21 mouse cellular contexts compared by ENCODE assay signal in genomic region chr7:92420474-92420873, GRCm38 (mm10).
DNase-seq lines count a peak whose midpoint lies in the region; ATAC-seq and TF ChIP-seq lines count a peak whose summit lies in the region.
"Had no signal": no experiment of that assay in that cellular context is flagged by ENCODE, and none has a peak within 500 bp of the region (broad histone marks: within the 10 kb centered on the region; RNA-seq: fewer than 3 reads in every experiment).

No protein-coding gene starts in this region.

- 0 out of 2 replicates have a peak overlapping the region, but pooled peaks have one; percentile 14 for H3K4me3 ChIP-seq in thymus, adult 2 months (ENCODE audit: control insufficient read depth, insufficient read depth, low read length)
- no peak overlapping the region for H3K4me3 ChIP-seq in ES-E14 (ENCODE audit: insufficient read depth in 1 of 2, low read depth in 1 of 2, low read length in 2 of 2, poor library complexity in 1 of 2, severe bottlenecking in 1 of 2)
- H3K4me3 ChIP-seq: embryonic facial prominence, embryonic 15.5 days; heart, adult 2 months; liver, embryonic 15.5 days had no signal

- no peak for ATAC-seq in cerebellum, adult (ENCODE audit: insufficient number of reproducible peaks, low FRiP score, low TSS enrichment)
- ATAC-seq in frontal cortex, adult (ENCODE audit: low TSS enrichment): no peak
- ATAC-seq: forebrain, postnatal 0 days; hindbrain, embryonic 16.5 days; lung, postnatal 0 days; midbrain, embryonic 16.5 days had no signal

- H3K9ac ChIP-seq in ES-E14 (ENCODE audit: insufficient read depth, low read depth, low read length, poor library complexity, severe bottlenecking): no peak overlapping the region
- H3K9ac ChIP-seq: embryonic facial prominence, embryonic 15.5 days; forebrain, postnatal 0 days; liver, embryonic 15.5 days had no signal

- WGBS in thymus, adult 2 months: 2% methylated on average over 10 of the region's 10 CpGs

- no peak for TF ChIP-seq POLR2A in thymus, adult 2 months (IDR thresholded peaks at IDR 0.05; ENCODE audit: control insufficient read depth, extremely low read depth, insufficient read depth, low read length, poor library complexity)

- H3K27ac ChIP-seq in thymus, adult 2 months (ENCODE audit: control insufficient read depth, insufficient read depth, low read length): no peak overlapping the region
- no peak overlapping the region for H3K27ac ChIP-seq in ES-E14 (ENCODE audit: insufficient read depth, low read depth, low read length, poor library complexity, severe bottlenecking)
- H3K27ac ChIP-seq: embryonic facial prominence, embryonic 15.5 days; heart, adult 2 months; liver, embryonic 15.5 days had no signal

- H3K4me1 ChIP-seq in thymus, adult 2 months (replicated peaks; ENCODE audit: control insufficient read depth, insufficient read depth, low read length): peaks cover 10% of the 10 kb centered on the region
- H3K4me1 ChIP-seq in ES-E14 (ENCODE audit: control insufficient read depth in 2 of 2, insufficient read depth in 2 of 2, low read length in 2 of 2, poor library complexity in 1 of 2): no peaks in the 10 kb centered on the region
- H3K4me1 ChIP-seq: embryonic facial prominence, embryonic 15.5 days; liver, embryonic 15.5 days had no signal

- H3K27me3 ChIP-seq in thymus, adult 2 months (ENCODE audit: control insufficient read depth, insufficient read depth, low read length): no peaks in the 10 kb centered on the region
- H3K27me3 ChIP-seq in splenic B cell, adult 2 months (ENCODE audit: control insufficient read depth, insufficient read depth, low read length, poor library complexity, severe bottlenecking): no peaks in the 10 kb centered on the region
- H3K27me3 ChIP-seq: embryonic facial prominence, embryonic 15.5 days; liver, embryonic 15.5 days had no signal

- DNase-seq in thymus, adult 2 months: no peak
- no peak for DNase-seq in thymus, postnatal 10 days (ENCODE audit: low spot score in 2 of 2)
- no peak for DNase-seq in ES-E14 (ENCODE audit: low read depth, low spot score)
- DNase-seq in induced T-regulatory cell, adult 2 months (ENCODE audit: low read depth): peak; percentile 49
- peak; percentile 1 for DNase-seq in splenic B cell, adult 2 months (ENCODE audit: low read depth, low spot score)
- no peak for DNase-seq in Muller cell, postnatal 12 days (ENCODE audit: inconsistent ontology term)
- DNase-seq: adrenal gland, adult 2 months; cerebellum, adult 8-10 months; forebrain, postnatal 0 days; heart, adult 2 months; heart, postnatal 36 days; kidney, adult 11 months; right cerebral cortex, postnatal 4 days had no signal

- in situ Hi-C loops in ES-E14 (cut with MboI; ENCODE audit: low sequenced_read_pairs in 2 of 2, unreplicated experiment in 2 of 2): loop anchor here in 1 of 2 experiments (25.0 kb wide), 1 partner anchor 308 kb away; no protein-coding TSS in a partner anchor

- no peaks in the 10 kb centered on the region for H3K36me3 ChIP-seq in thymus, adult 2 months (ENCODE audit: control insufficient read depth, insufficient read depth, low read length)
- no peaks in the 10 kb centered on the region for H3K36me3 ChIP-seq in ES-E14 (ENCODE audit: control insufficient read depth, insufficient read depth, low read length, poor library complexity, severe bottlenecking)
- H3K36me3 ChIP-seq in splenic B cell, adult 2 months (ENCODE audit: control insufficient read depth, insufficient read depth, low read length, poor library complexity, severe bottlenecking): no peaks in the 10 kb centered on the region
- H3K36me3 ChIP-seq: embryonic facial prominence, embryonic 15.5 days; G1E; liver, embryonic 15.5 days had no signal

- no peaks in the 10 kb centered on the region for H3K9me3 ChIP-seq in ES-E14 (ENCODE audit: control insufficient read depth, insufficient read depth, low read depth, low read length)
- H3K9me3 ChIP-seq: embryonic facial prominence, embryonic 15.5 days; G1E; liver, embryonic 15.5 days had no signal

- TF ChIP-seq CTCF in thymus, adult 2 months (IDR thresholded peaks at IDR 0.05; ENCODE audit: borderline replicate concordance, control insufficient read depth, extremely low read depth, insufficient read depth, low read length, poor library complexity): no peak

TF ChIP-seq in ES-E14, 5 proteins besides CTCF, POLR2A, EP300 and RAD21:
- no peak for TF ChIP-seq MAFK (IDR thresholded peaks at IDR 0.05; ENCODE audit: insufficient read depth, low read depth, low read length)
- TF ChIP-seq HCFC1 (IDR thresholded peaks at IDR 0.05; ENCODE audit: borderline replicate concordance, insufficient read depth, low read length): no peak
- TF ChIP-seq ZNF384 (IDR thresholded peaks at IDR 0.05; ENCODE audit: low read depth, low read length): 0 out of 2 replicates have a peak, but pooled peaks have one; percentile 24

Comparison
In these comparisons a context has a peak if more than half of its experiments do, and no peak if none do; other contexts are left out.
1. DNase-seq: peak in induced T-regulatory cell, adult 2 months (single experiment) and splenic B cell, adult 2 months (single experiment); none in thymus, adult 2 months (single experiment), thymus, postnatal 10 days (0 of 2), ES-E14 (single experiment) and Muller cell, postnatal 12 days (single experiment).